Mouse (Mus musculus) ES-E14 (cell line): ENCODE data around the gene Lpin3.

Experiments
- CHD2 ChIP-seq: IDR thresholded peaks from 2 replicates; pipeline ENCODE4 v1.6.1; 2014; ENCODE audit warnings: mild to moderate bottlenecking, low read depth, low read length, inconsistent platforms
- HCFC1 ChIP-seq: IDR thresholded peaks from 2 replicates; pipeline ENCODE4 v1.6.1; 2012; ENCODE audit warnings: low read length, inconsistent platforms, borderline replicate concordance; ENCODE audit not compliant: insufficient read depth
- ZC3H11A ChIP-seq: IDR thresholded peaks from 2 replicates; pipeline ENCODE4 v1.6.1; 2012; ENCODE audit warnings: low read depth, mild to moderate bottlenecking, inconsistent platforms, low read length, borderline replicate concordance
- ZNF384 ChIP-seq: IDR thresholded peaks from 2 replicates; pipeline ENCODE4 v1.6.1; 2012; ENCODE audit warnings: low read depth, low read length, inconsistent platforms

DNA sequence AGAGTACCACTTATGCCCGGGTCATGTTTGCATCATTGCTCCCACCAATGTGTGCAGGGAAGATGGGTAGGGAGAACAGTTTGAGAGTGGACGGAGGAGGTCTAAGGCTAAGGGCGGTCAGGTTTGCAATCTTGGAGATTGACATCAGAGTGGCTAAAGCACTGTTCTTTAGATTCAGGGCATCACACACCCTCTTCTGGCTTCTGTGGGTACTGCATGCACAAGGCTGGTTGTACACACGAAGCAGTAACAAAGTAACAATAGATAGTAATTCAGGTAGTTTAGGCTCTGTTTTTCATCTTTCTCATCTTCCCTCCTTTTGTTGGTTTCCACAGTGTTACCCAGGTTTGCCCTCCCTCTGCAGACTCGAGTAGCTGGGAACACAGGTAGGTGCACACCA lies 50.9 kb downstream of the Lpin3 start:
- TF ChIP-seq HCFC1, result no peak
- TF ChIP-seq ZC3H11A, result no peak
- TF ChIP-seq CHD2, result no peak
- no peak for TF ChIP-seq ZNF384
